Mouse (Mus musculus) neural tube, embryonic 15.5 days (tissue): ENCODE measurements around the gene Gm4779. TPM values are rescaled to one million over a fixed set of nuclear protein-coding genes. Genes with fewer than 3 reads are reported as not detected.

Experiments used
- ATAC-seq: fragments of 200-750 bp; cut with Nextera tagmentation; 2 replicates; pipeline ENCODE4 v1.8.0; 2017; ENCODE audit warnings: mild to moderate bottlenecking, moderate TSS enrichment, moderate library complexity; ENCODE audit not compliant: low FRiP score
- H3K27ac ChIP-seq: fragments of 300-500 bp; sonication (generic); replicated peaks from 2 replicates; pipeline ENCODE4 v1.5.1; 2015; ENCODE audit warnings: mild to moderate bottlenecking, inconsistent platforms
- H3K27me3 ChIP-seq: fragments of 300-500 bp; sonication (generic); replicated peaks from 2 replicates; pipeline ENCODE4 v1.6.1; 2015; ENCODE audit warnings: inconsistent platforms
- H3K36me3 ChIP-seq: fragments of 300-500 bp; sonication (generic); 2 replicates; pipeline ENCODE4 v1.6.1; 2015; ENCODE audit warnings: inconsistent platforms
- H3K4me1 ChIP-seq: fragments of 300-500 bp; sonication (generic); 2 replicates; pipeline ENCODE4 v1.6.1; 2015; ENCODE audit warnings: inconsistent platforms
- H3K4me2 ChIP-seq: fragments of 300-500 bp; sonication (generic); 2 replicates; pipeline ENCODE4 v1.6.1; 2015; ENCODE audit warnings: inconsistent platforms, mild to moderate bottlenecking, moderate library complexity
- H3K4me3 ChIP-seq: fragments of 300-500 bp; sonication (generic); replicated peaks from 2 replicates; pipeline ENCODE4 v1.5.1; 2015; ENCODE audit warnings: mild to moderate bottlenecking, inconsistent platforms
- H3K9ac ChIP-seq: fragments of 300-500 bp; sonication (generic); replicated peaks from 2 replicates; pipeline ENCODE4 v1.6.1; 2015; ENCODE audit warnings: mild to moderate bottlenecking, inconsistent platforms
- H3K9me3 ChIP-seq: fragments of 300-500 bp; sonication (generic); replicated peaks from 2 replicates; pipeline ENCODE4 v1.6.1; 2016; ENCODE audit warnings: inconsistent platforms
- WGBS: fragments of 180-500 bp; shearing (Covaris S2); methylation state at CpG from one replicate; pipeline ENCODE4 v1.1.7; 2015; ENCODE audit warnings: mixed read lengths; 5-methylcytosine and 5-hydroxymethylcytosine counted together
- polyA plus RNA-seq: library from polyadenylated mRNA; unstranded; fragments of >200 nt; fragmentation: Nextera tagmentation; extraction: Ambion mirVana; gene quantifications from 2 replicates; pipeline ENCODE4 v1.2.1, GENCODE M21; 2015

Gm4779 gene
- polyA plus RNA-seq, 1 experiment from 2014 or later = not detected

DNA sequence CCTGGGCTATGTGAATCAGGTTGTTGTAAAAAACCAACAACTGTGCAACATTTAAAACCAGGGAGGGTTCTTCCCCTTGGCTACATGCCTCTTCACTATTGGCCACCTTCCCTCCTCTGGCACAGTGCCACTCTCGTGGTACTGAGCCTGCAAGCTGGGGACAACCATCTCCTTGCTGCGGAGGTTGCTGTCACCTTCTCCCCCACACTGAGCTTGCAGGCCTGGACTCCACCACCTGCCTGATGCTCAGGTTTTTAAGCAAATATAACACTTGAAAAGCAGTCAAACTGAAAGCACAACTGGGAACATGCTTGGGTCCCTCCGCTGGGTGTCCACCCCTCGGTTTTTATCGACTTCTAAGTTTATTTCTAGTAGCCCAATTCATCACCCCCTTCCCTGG lies 39.7 kb downstream of the Gm4779 start:
- Histone ChIP-seq H3K9ac (no peak overlapping the region), H3K27me3 (peaks cover 8% of the 10 kb centered on the region; the same call in 1 of the 2 replicates), H3K27ac (no peak overlapping the region), H3K4me2 (no peak overlapping the region), H3K4me3 (no peak overlapping the region), H3K36me3 (no peaks in the 10 kb centered on the region), H3K4me1 (no peaks in the 10 kb centered on the region), H3K9me3 (no peaks in the 10 kb centered on the region)
- WGBS = 61% methylated on average over 5 of the region's 5 CpGs
- no peak for ATAC-seq

- Histone ChIP-seq H3K36me3 (no peaks in the 10 kb centered on the region), H3K27me3 (peaks cover 7% of the 10 kb centered on the region; the same call in 1 of the 2 replicates), H3K4me1 (no peaks in the 10 kb centered on the region), H3K27ac (no peak overlapping the region), H3K4me2 (no peak overlapping the region), H3K9me3 (no peaks in the 10 kb centered on the region), H3K4me3 (no peak overlapping the region), H3K9ac (no peak overlapping the region)
- WGBS = 38% methylated on average over 4 of the region's 4 CpGs
- ATAC-seq = no peak
These were observed 44.1 kb downstream of the Gm4779 start for GRCm38 (mm10) chrX:101750144-101750543.

DNA sequence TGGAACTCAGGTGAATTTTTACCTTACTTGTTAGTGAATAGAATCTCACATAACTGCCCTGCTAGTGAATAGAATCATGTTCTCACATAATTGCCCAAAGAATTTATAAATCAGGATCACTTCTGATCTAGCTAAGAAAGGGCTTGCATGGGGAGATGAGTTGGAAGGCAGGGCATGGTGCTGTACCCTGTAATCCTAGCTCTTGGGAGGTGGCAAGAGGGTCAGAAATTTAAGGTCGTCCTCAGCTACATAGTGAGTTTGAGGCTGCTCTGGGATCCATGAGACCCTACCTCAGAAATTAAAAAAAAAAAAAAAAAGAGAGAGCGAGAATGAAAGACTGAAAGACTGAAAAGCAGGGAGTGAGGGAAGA lies 53.2 kb downstream of the Gm4779 start:
- Histone ChIP-seq H3K9ac (no peak overlapping the region), H3K27me3 (peaks cover 14% of the 10 kb centered on the region; the same call in 1 of the 2 replicates), H3K9me3 (no peaks in the 10 kb centered on the region), H3K4me1 (peaks cover 5% of the 10 kb centered on the region; the same call in 1 of the 2 replicates), H3K4me3 (no peak overlapping the region), H3K36me3 (no peaks in the 10 kb centered on the region), H3K27ac (0 out of 2 replicates have a peak overlapping the region, but pooled peaks have one; percentile 41), H3K4me2 (no peak overlapping the region)
- ATAC-seq = peak; percentile 24; the same call in 1 of the 2 replicates
- WGBS = 76% methylated on average over 2 of the region's 2 CpGs

DNA sequence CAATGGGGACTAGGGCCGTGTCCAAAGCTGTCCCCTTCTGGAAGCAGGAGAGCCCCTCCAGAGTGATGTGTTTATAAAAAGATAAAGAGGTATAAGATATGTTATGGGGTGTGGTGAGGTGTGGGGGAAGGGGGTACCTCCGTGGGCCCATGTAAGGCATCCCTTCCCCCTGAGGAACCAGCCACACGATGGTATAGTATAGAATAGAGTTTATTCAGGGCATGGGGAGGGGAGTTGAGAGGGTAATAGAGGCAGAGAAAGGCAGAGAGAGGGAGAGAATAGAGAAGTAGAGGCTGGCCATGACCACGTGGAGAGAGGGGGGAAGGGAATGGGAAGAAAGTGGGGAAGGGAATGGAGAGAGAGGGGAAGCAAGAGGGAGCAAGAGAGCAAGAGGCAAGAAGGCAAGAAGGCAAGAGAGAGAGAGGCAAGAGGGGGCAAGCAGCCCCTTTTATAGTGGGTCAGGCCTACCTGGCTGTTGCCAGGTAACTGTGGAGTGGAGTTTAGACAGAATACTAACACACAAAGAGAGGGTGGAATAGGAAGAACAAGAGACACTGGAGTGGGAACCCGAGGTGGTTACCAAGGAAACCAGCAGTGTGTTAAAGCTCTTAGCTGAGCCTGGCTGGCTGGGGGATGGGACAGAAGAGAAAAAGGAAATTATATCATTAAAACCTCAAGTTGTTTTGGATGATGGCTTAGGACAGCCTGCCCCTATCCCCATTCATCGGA lies 53.7 kb downstream of the Gm4779 start:
- Histone ChIP-seq H3K27ac (peak overlapping the region; percentile 41), H3K9me3 (no peaks in the 10 kb centered on the region), H3K36me3 (no peaks in the 10 kb centered on the region), H3K27me3 (peaks cover 14% of the 10 kb centered on the region; the same call in 1 of the 2 replicates), H3K4me3 (no peak overlapping the region), H3K4me1 (peaks cover 5% of the 10 kb centered on the region; the same call in 1 of the 2 replicates), H3K4me2 (no peak overlapping the region), H3K9ac (no peak overlapping the region)
- ATAC-seq = peak; percentile 91
- 39% methylated on average over 6 of the region's 6 CpGs for WGBS

Other genes starting within 250 kb of the Gm4779 start
- 165 and 168 TPM in 2 replicates for gene Ogt, start 154.4 kb downstream of the Gm4779 start, polyA plus RNA-seq
- 0.40 and 0.95 TPM in 2 replicates for gene Cxcr3, start 60.2 kb downstream of the Gm4779 start, polyA plus RNA-seq
- gene 8030474K03Rik, start 233 bp upstream of the Gm4779 start, polyA plus RNA-seq = 0.27 TPM in 1 of 2 replicates, not detected in the other
- 4.7 and 5.9 TPM in 2 replicates for gene Nhsl2, start 55.0 kb upstream of the Gm4779 start, polyA plus RNA-seq